Mouse (Mus musculus) cerebellum, postnatal 14 days (tissue): Measurements from ENCODE around the gene Acsf2.

Experiments used
- DNase-seq, 2 experiments: peaks; one replicate each; pipeline ENCODE4 v3.0.0; 2021; ENCODE audit warnings: mixed read lengths in 2 of 2

Acsf2 gene

GRCm38 (mm10) chr11:94598437-94599120 lies 3.1 kb downstream of the Acsf2 start:
- no peak for DNase-seq

- peak; percentile 37 to 57 for DNase-seq
These were observed 4.4 kb downstream of the Acsf2 start for GRCm38 (mm10) chr11:94597319-94597718.

GRCm38 (mm10) chr11:94596311-94596852 lies 5.3 kb downstream of the Acsf2 start:
- DNase-seq, result no peak

GRCm38 (mm10) chr11:94587511-94587910 lies 14.2 kb downstream of the Acsf2 start:
- no peak for DNase-seq

- no peak for DNase-seq
These were observed 16.6 kb downstream of the Acsf2 start for GRCm38 (mm10) chr11:94585091-94585490.

- no peak for DNase-seq
These were observed 21.4 kb downstream of the Acsf2 start for GRCm38 (mm10) chr11:94580111-94580740.

- DNase-seq, result peak; percentile 72 to 82
These were observed 25.3 kb downstream of the Acsf2 start for GRCm38 (mm10) chr11:94576361-94576760.

- no peak for DNase-seq
These were observed 26.6 kb downstream of the Acsf2 start for GRCm38 (mm10) chr11:94575036-94575435.

- DNase-seq, result no peak
These were observed 27.1 kb downstream of the Acsf2 start for GRCm38 (mm10) chr11:94574560-94574959.

GRCm38 (mm10) chr11:94571850-94572249 lies 29.8 kb downstream of the Acsf2 start:
- no peak for DNase-seq

GRCm38 (mm10) chr11:94570612-94571011 lies 31.1 kb downstream of the Acsf2 start:
- DNase-seq, result no peak

GRCm38 (mm10) chr11:94567326-94567725 lies 34.3 kb downstream of the Acsf2 start:
- no peak for DNase-seq

- no peak for DNase-seq
These were observed 35.1 kb downstream of the Acsf2 start for GRCm38 (mm10) chr11:94566534-94566933.

GRCm38 (mm10) chr11:94565151-94565479 lies 36.6 kb downstream of the Acsf2 start:
- DNase-seq, result peak in 1 of 2 experiments; percentile 55

GRCm38 (mm10) chr11:94564437-94565150 lies 37.1 kb downstream of the Acsf2 start, which contains the start of gene Chad:
Gene Chad, plus strand, starts transcription at chr11:94565047.
- DNase-seq, result peak in 1 of 2 experiments; percentile 46

- peak in 1 of 2 experiments; percentile 44 for DNase-seq
These were observed 37.9 kb downstream of the Acsf2 start for GRCm38 (mm10) chr11:94563821-94564220.

GRCm38 (mm10) chr11:94563383-94563782 lies 38.3 kb downstream of the Acsf2 start:
- no peak for DNase-seq

- no peak for DNase-seq
These were observed 43.4 kb downstream of the Acsf2 start for GRCm38 (mm10) chr11:94558226-94558625.

GRCm38 (mm10) chr11:94550442-94550744 lies 51.3 kb downstream of the Acsf2 start:
- no peak for DNase-seq

- DNase-seq, result no peak
These were observed 51.8 kb downstream of the Acsf2 start for GRCm38 (mm10) chr11:94549691-94550441.

GRCm38 (mm10) chr11:94548888-94549690 lies 52.6 kb downstream of the Acsf2 start, which contains the start of gene Rsad1:
Gene Rsad1, minus strand, starts transcription at chr11:94549255.
- peak; percentile 98 to 99 for DNase-seq
